Mouse (Mus musculus): ENCODE measurements around the gene Dnajc5.

The Dnajc5 gene

GRCm38 (mm10) chr2:181519201-181519600 lies 1.1 kb upstream of the Dnajc5 start:
- no peak for DNase-seq

DNA sequence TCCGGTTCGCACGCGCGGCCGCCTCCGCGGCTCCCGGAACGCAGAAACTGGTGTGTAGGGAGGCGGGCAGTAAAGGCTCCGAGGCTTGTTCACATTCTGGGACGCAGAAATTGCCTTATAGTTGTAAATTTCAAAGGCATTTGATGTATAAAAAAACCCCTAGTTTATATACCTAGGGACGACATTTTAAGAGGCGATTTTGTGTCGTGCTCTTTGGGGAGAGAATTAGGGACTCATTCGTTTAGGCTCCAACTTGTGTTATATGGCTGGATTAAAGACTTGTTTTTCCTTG lies 597 bp downstream of the Dnajc5 start:
- DNase-seq, result no peak

DNA sequence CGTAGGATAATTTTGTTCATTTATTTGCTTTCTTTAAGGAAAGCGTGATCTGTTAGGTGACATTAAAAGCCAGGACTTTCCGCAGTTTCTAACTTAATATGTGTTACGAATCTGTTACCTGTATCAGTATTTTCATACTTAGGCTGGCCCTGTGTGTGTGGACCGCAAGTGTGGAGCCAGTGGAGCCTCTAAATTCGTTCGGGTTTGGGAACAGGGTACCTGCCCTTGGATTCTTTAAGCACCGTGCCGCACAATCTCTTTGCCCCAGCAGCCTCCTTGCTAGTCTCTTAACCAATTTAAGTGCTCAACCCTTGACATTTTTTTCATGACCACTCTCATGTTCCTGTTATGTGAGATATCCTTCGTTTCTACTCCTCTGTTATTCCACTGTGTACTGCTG lies 1.2 kb downstream of the Dnajc5 start:
- DNase-seq, result no peak

- peak; percentile 23 for DNase-seq
These were observed 2.5 kb downstream of the Dnajc5 start for GRCm38 (mm10) chr2:181522811-181523210.

DNA sequence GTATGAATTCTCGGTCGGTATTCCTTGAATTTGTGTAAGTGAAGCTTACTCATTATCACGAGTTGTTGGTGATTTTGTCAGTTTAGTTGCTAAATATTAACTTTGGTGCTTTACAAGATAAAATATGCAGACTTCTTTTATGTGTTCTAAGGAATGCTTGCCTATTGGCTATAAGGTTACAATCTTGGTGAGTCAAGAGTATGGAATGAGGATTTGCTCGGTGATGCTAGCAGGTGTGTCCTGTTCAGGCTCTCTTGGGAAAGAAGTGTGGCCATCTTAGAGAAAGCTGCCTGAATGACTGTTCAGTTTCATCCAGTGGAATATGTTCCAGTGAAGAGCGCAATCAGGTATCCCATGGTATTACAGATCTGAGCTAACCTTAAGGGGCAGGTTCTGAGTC lies 5.2 kb downstream of the Dnajc5 start:
- no peak for DNase-seq

- no peak for DNase-seq
These were observed 8.8 kb downstream of the Dnajc5 start for GRCm38 (mm10) chr2:181529076-181529475.

- DNase-seq, result no peak
These were observed 12.3 kb downstream of the Dnajc5 start for GRCm38 (mm10) chr2:181532589-181532988.

GRCm38 (mm10) chr2:181536410-181536809 lies 16.1 kb downstream of the Dnajc5 start:
- DNase-seq, result no peak

DNA sequence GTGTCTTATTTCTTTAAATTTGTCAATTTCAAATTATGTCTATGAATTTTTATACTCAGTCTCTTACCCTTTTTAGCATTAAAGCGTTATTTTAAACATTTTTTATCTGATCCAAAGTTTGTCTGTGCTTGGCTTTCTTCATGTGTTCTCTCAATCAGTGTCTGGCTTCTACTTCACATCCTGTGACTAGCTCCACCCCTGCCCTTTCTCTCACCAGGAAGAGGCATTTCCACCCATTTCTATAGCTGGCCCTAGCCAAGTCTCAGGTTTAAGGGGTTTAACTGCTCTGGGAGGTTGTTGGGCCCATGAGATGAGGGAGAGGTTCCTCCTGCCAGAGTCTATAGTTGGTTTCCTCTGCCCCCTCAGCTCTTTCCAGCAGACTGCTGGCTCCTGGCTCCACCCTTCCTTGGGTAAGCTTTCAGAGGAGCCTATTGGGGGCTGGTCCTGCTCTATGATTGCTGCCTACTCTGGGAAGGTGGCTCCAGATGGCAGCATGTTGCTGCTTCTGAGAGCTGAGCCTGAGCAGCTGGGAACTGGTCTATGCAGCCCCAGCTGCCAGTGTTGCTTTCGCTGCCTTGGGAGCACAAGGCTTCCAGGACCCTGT lies 17.3 kb downstream of the Dnajc5 start:
- peak; percentile 41 for DNase-seq

GRCm38 (mm10) chr2:181541761-181542380 lies 21.6 kb downstream of the Dnajc5 start:
- DNase-seq, result no peak

DNA sequence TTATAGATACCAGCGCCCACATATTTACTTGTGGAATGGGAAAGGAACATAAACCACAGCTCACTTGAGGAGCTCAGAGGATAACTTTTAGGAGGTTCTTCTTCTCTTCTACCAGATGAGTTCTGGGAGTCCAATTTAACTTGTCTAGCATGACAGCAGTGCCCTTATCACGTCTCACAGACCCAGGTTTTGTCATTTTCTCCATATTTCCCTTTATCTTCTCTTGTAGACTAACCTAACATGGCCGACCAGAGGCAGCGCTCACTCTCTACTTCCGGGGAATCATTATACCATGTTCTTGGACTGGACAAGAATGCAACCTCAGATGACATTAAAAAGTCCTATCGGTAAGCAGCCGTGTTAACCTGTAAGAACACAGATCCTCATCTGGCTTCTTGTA lies 25.9 kb downstream of the Dnajc5 start:
- DNase-seq, result no peak

GRCm38 (mm10) chr2:181548227-181548626 lies 27.9 kb downstream of the Dnajc5 start:
- no peak for DNase-seq

GRCm38 (mm10) chr2:181548682-181549081 lies 28.4 kb downstream of the Dnajc5 start:
- DNase-seq, result no peak

DNA sequence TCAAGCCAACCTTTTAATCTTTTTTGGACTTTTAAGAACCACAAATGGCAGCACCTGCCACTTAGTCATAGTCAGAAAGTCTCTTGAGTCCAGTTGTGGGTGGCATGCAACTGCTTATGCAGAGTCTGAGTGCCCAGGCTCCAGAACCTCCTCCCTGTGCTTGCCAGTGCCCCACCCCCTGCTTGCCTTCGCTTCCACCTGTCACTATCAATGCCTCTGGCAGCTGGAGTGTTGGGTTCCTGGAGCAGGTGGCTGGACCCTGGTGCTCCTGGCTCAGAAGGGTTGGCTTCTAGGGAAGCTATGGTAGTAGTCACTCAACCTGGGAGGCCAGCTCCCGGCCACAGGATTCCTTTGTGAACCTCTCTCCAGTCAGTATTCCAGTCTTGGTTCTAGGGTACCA lies 29.9 kb downstream of the Dnajc5 start:
- no peak for DNase-seq

DNA sequence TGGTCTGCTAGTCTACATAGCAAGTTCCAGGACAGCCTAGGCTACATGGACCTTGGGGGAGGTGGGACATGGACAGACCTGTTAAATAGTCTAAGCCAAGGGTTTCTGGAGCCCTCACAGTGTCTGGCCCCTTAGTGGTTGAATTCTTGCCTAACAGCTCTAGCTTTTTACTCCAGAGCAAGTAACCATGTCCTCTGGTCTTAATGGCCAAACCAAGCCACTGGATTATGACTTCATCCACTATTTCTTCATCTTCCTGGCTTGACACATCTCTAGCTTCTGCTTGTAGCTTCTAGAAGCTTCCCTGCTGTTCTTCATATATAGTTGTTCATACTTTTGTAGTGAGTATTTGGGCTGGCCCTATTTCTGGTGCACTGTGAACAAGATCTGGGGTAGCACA lies 33.5 kb downstream of the Dnajc5 start:
- DNase-seq, result no peak

DNA sequence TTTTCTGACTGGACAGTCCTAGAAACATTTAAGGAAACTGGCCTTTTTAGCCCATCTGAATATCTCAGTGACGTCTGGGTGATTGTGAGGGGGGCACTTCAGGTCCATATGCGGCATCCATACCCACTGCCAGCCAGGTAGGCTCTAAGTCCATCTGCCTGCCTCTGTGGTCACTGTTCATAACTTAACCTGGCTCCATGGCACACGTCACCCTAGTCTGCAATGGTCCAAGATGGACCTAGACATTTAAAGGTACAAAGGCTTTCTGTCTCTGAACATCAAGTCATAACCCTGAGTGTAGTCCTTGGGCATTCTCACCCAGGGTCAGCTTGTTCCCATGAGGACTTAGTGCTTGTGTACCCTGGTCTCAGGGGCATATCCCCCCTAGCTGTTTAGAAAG lies 47.1 kb downstream of the Dnajc5 start:
- DNase-seq, result no peak

GRCm38 (mm10) chr2:181568272-181569008 lies 48.2 kb downstream of the Dnajc5 start:
- peak; percentile 79 for DNase-seq

DNA sequence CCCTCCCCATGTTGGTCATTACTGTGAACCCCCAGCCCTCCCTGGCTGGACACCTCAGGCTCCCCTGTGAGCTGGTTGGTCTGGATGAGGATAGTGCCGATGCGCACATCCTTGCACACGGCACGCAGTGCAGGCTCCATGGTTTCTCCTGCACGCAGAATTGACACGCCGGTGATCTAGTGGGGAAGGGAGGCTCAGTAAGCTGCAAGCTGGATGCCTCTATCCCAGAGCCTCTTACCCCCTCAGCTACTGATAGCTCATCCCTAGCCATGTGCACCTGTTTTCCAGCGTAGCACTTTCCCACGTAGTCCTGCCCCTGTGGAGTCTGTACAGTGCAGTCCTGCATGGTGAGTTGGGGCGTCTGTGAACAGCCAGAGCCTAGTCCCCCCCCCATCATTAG lies 49.6 kb downstream of the Dnajc5 start:
- no peak for DNase-seq

GRCm38 (mm10) chr2:181570375-181570774 lies 50.1 kb downstream of the Dnajc5 start:
- DNase-seq, result no peak

GRCm38 (mm10) chr2:181570921-181571595 lies 50.8 kb downstream of the Dnajc5 start:
- no peak for DNase-seq

DNA sequence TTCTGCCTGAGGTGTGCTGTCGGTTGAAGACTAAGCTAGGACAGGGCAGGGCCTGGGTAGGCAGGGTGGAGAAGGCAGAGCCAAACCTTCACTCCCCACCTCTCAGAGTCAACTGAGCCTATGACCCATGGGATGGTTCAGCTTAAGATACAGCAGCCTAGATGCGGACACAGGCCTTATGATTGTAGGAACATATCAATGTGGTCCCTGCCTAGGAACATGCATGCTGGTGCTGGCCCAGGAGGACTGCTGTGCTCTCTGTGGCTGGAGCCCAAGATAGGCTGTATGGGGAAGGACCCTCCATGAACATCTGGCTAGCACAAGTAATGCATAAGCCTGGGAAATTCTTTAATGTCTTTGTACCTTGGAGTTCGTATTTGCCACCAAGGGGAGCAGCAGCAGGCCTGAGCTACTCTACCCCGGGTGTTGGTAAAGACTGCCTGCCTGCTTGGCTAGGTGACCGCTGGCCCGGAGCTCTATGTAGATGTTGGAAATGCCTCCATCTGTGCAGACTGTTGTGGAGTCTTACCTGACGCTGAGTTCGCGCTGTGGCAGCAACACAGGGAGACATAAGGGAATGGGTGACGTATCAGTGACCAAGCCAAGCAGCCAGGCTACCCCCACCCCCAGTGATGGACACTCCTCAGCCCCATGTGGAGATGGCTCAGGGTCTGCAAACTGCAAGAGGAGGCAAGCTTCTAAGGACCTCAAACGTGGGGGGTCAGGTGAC lies 51.8 kb downstream of the Dnajc5 start:
- no peak for DNase-seq

DNA sequence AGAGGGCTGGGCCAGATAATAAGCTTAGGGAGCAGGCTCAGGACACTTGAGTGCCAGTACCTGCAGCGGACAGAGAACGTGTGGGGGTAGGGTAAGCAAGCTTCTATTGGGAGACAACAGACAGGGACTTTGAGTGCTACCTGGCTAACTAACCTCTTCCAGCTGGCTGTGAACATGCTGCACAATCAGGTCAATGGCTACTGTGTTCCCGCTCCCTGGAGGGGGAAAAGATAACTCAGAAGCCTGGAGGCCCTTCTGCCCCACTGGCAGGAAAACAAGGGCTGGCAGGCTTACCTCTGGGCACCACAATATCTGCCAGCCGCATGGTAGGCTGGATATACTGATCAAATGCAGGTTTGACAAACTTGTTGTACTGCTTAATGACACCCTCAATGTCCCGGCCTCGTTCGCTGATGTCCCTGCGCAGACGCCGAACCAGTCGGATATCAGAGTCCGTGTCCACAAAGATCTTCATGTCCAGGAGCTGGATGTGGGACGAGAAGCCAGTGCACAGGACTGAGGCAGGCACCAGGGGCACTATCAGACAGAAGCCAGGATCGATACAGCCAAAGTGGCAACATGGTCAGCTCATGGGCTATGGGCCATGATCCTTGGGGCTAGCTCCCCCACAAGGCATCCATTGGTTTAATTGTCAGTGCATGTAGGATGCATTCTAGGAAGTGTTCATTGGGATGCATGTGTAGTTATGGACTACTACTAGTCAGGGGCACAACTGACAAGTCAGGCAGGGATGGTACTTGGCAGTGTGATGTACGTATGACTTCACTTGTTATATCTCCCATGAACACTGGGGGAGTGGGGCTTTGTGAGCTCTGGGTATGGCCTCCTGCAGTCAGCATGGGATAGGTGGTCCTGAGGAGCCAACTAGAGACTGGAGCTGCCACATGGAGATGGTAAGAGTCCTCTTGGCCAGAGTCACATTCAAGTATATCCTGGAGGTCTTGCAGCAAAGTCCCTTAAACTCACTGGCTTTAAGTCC lies 52.9 kb downstream of the Dnajc5 start:
- DNase-seq, result no peak
